23 mouse cellular contexts compared by ENCODE assay signal in the genomic region with DNA sequence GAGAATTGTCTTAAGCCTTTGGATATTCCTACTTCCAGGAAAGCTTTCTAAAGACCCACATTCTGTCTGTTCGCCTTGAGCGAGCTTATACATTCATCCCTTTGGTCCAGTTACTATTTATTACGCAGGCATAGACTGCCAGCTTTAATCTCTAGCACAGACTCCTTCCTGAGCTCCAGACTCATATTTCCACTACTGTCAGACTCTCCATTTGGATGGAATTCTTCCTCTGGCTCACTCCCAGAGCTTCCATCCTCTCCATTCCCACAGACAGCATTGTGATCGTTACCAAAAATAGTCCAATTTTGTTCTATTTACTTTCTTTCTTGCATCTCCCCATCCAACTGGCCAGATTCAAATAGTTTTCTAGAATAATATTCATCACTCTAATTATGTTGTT.
DNase-seq lines count a peak whose midpoint lies in the region; ATAC-seq lines count a peak whose summit lies in the region.
"Had no signal": no experiment of that assay in that cellular context is flagged by ENCODE, and none has a peak within 500 bp of the region (broad histone marks: within the 10 kb centered on the region; RNA-seq: fewer than 3 reads in every experiment).

No protein-coding gene starts in this region.

- H3K27ac ChIP-seq in kidney, embryonic 14.5 days (ENCODE audit: low read depth, low read length) = no peak overlapping the region
- H3K27ac ChIP-seq: embryonic facial prominence, embryonic 15.5 days; forebrain, embryonic 10.5 days; heart, adult 2 months; hindbrain, embryonic 15.5 days had no signal

- DNase-seq in cerebellum, postnatal 4 days (ENCODE audit: low spot score in 2 of 2) = no peak
- peak; percentile 6 for DNase-seq in layer of hippocampus, adult 11-12 months (ENCODE audit: low spot score)
- no peak for DNase-seq in layer of hippocampus, adult 9-10 months (ENCODE audit: low spot score)
- DNase-seq in brain, adult 2 months (ENCODE audit: low read depth, low spot score) = peak; percentile 65
- peak; percentile 13 for DNase-seq in cerebellum, adult 9-10 months
- DNase-seq in kidney, postnatal 25 days = no peak
- DNase-seq: adrenal gland, adult 8-10 months; B cell, adult 2 months; embryo, embryonic 11 days; gastrocnemius, postnatal 10 days; heart, adult 2 months; heart, postnatal 36 days had no signal

- H3K27me3 ChIP-seq in kidney, embryonic 14.5 days (ENCODE audit: control insufficient read depth, insufficient read depth, low read length) = no peaks in the 10 kb centered on the region
- H3K27me3 ChIP-seq: embryonic facial prominence, embryonic 15.5 days; hindbrain, embryonic 15.5 days had no signal

- peak; percentile 64; the same call in 1 of the 2 replicates for ATAC-seq in cerebellum, adult (ENCODE audit: insufficient number of reproducible peaks, low FRiP score, low TSS enrichment)
- ATAC-seq in kidney, embryonic 14.5 days (ENCODE audit: low FRiP score, low TSS enrichment) = no peak
- ATAC-seq: CD4-positive, CD25-positive, alpha-beta regulatory T cell, adult 4 months; forebrain, embryonic 14.5 days; intestine, embryonic 16.5 days had no signal

- no peaks in the 10 kb centered on the region for H3K4me1 ChIP-seq in kidney, embryonic 14.5 days (ENCODE audit: control insufficient read depth, insufficient read depth, low read length)
- H3K4me1 ChIP-seq: embryonic facial prominence, embryonic 15.5 days; forebrain, embryonic 10.5 days; hindbrain, embryonic 15.5 days had no signal

- no peaks in the 10 kb centered on the region for H3K9me3 ChIP-seq in kidney, embryonic 14.5 days (ENCODE audit: control insufficient read depth, low read length)
- H3K9me3 ChIP-seq: embryonic facial prominence, embryonic 15.5 days; forebrain, embryonic 10.5 days; hindbrain, embryonic 15.5 days had no signal

- no peak overlapping the region for H3K9ac ChIP-seq in kidney, embryonic 14.5 days (ENCODE audit: low read depth, low read length)
- H3K9ac ChIP-seq: embryonic facial prominence, embryonic 15.5 days; hindbrain, embryonic 15.5 days had no signal

- H3K4me2 ChIP-seq in kidney, embryonic 14.5 days (replicated peaks; ENCODE audit: low read depth, low read length) = no peak overlapping the region
- H3K4me2 ChIP-seq: embryonic facial prominence, embryonic 15.5 days; heart, embryonic 11.5 days; hindbrain, embryonic 15.5 days had no signal

- 87% methylated on average over 4 of the region's 4 CpGs for WGBS in kidney, embryonic 14.5 days

- H3K36me3 ChIP-seq in kidney, embryonic 14.5 days (ENCODE audit: control insufficient read depth, insufficient read depth, low read length) = no peaks in the 10 kb centered on the region
- H3K36me3 ChIP-seq: embryonic facial prominence, embryonic 15.5 days; forebrain, embryonic 10.5 days; G1E; hindbrain, embryonic 15.5 days had no signal

- no peak overlapping the region for H3K4me3 ChIP-seq in kidney, embryonic 14.5 days (ENCODE audit: low read length)
- H3K4me3 ChIP-seq: embryonic facial prominence, embryonic 15.5 days; erythroblast, embryonic 14.5 days; forebrain, embryonic 10.5 days; heart, adult 2 months; hindbrain, embryonic 15.5 days had no signal

Comparison
In these comparisons a context has a peak if more than half of its experiments do, and no peak if none do; other contexts are left out.
1. DNase-seq: peak in layer of hippocampus, adult 11-12 months (single experiment), brain, adult 2 months (single experiment) and cerebellum, adult 9-10 months (single experiment); none in cerebellum, postnatal 4 days (0 of 2), layer of hippocampus, adult 9-10 months (single experiment) and kidney, postnatal 25 days (0 of 2).